Mouse (Mus musculus) CD8-positive naive resting alpha-beta T cell, adult 57 days (primary cell): ENCODE data around the gene Ankrd44. TPM values are rescaled to one million over a fixed set of nuclear protein-coding genes. Genes with fewer than 3 reads are reported as not detected.

Source experiments
- total RNA-seq: library from RNA; stranded (reverse); gene quantifications from one replicate; pipeline ENCODE4 v1.2.4, GENCODE M21; 2023

Ankrd44 gene
- total RNA-seq: 545 TPM

DNA sequence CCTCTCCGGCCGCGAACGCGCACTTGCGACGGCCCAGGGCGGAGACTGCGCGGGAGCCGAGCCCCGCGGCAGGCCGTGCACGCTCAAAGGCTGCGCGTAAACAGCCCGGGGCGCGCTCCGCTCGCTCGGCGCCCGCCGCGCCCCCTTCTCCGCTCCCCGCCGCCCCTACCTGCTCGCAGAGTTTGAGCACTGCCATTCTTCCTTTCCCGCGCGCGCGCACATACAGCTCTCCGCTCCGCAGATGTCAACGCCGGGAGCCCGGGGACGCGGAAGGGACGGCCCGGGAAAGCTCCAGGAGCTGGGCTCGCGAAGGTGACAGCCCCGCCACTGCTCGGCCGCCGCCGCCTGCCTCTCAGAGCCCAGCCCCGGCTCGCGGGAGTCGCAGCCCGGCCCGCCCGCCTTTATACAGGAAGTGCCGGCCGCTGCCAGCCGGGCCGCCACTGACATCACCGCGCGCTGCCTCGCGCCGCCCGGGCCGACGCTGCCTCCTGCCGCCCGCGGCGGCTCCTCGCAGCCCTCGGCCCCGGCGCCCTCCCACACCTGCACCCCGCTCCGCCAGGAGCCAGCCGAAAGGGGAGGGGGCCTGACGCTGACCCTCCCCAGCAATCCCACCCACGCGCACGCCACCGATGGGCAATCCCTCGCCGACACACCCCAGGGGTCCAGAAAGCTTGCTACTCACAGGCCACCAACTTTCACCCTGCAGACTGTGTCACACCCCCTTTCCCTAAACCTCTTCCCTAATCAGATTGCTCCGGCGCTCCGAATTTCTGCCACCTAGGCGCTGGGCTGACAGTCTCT lies at the start of gene Ankrd44:
TSS of gene Ankrd44 (minus strand) at position 417 of the 801 bp plus-strand sequence.

Other genes with a start within 250 kb of the Ankrd44 start
- gene Sf3b1, start 101.1 kb upstream of the Ankrd44 start, total RNA-seq: 500 TPM
- 86.7 TPM for gene Coq10b, start 126.4 kb upstream of the Ankrd44 start, total RNA-seq
- gene Hspe1, start 161.7 kb upstream of the Ankrd44 start, total RNA-seq: 180 TPM
- 117 TPM for gene Hspd1, start 161.9 kb upstream of the Ankrd44 start, total RNA-seq
- gene Mob4, start 204.8 kb upstream of the Ankrd44 start, total RNA-seq: 78.5 TPM